Comparison of ENCODE assay signal across 22 mouse cellular contexts in genomic region chr14:9600271-9600670, GRCm38 (mm10).
"Had no signal": no experiment of that assay in that cellular context is flagged by ENCODE, and none has a peak within 500 bp of the region (broad histone marks: within the 10 kb centered on the region; RNA-seq: fewer than 3 reads in every experiment).

No protein-coding gene starts in this region.

- H3K4me2 ChIP-seq: limb, embryonic 13.5 days; liver, embryonic 12.5 days; liver, embryonic 15.5 days; lung, embryonic 15.5 days; midbrain, embryonic 11.5 days; neural tube, embryonic 12.5 days; neural tube, embryonic 15.5 days; stomach, embryonic 15.5 days had no signal

- ATAC-seq: liver, embryonic 12.5 days had no signal

- H3K9me3 ChIP-seq: limb, embryonic 10.5 days; limb, embryonic 13.5 days; liver, embryonic 12.5 days; liver, embryonic 15.5 days; lung, embryonic 15.5 days; neural tube, embryonic 12.5 days; neural tube, embryonic 15.5 days; stomach, embryonic 15.5 days had no signal

- H3K27me3 ChIP-seq: limb, embryonic 13.5 days; liver, embryonic 12.5 days; liver, embryonic 15.5 days; lung, embryonic 15.5 days; megakaryocyte, embryonic 14.5 days; neural tube, embryonic 12.5 days; neural tube, embryonic 15.5 days; stomach, embryonic 15.5 days had no signal

- H3K9ac ChIP-seq: limb, embryonic 13.5 days; liver, embryonic 12.5 days; liver, embryonic 15.5 days; lung, embryonic 15.5 days; neural tube, embryonic 12.5 days; neural tube, embryonic 15.5 days; stomach, embryonic 15.5 days had no signal

- H3K36me3 ChIP-seq: limb, embryonic 10.5 days; limb, embryonic 13.5 days; liver, embryonic 12.5 days; liver, embryonic 15.5 days; lung, embryonic 15.5 days; neural tube, embryonic 12.5 days; neural tube, embryonic 15.5 days; stomach, embryonic 15.5 days had no signal

- H3K4me1 ChIP-seq: limb, embryonic 13.5 days; liver, embryonic 12.5 days; liver, embryonic 15.5 days; lung, embryonic 15.5 days; neural tube, embryonic 15.5 days; stomach, embryonic 15.5 days had no signal

- H3K27ac ChIP-seq: limb, embryonic 10.5 days; limb, embryonic 13.5 days; liver, embryonic 12.5 days; liver, embryonic 15.5 days; lung, embryonic 15.5 days; neural tube, embryonic 12.5 days; neural tube, embryonic 15.5 days; stomach, embryonic 15.5 days had no signal

- DNase-seq: kidney, postnatal 14 days; kidney, postnatal 4 days; layer of hippocampus, adult 9-11 months; liver; lung, adult 18-20 months; lung, postnatal 10 days; lung, postnatal 36 days; midbrain, embryonic 14.5 days; right cerebral cortex, adult 18-20 months; right cerebral cortex, postnatal 14 days; right cerebral cortex, postnatal 4 days; thymus, postnatal 25 days had no signal

- H3K4me3 ChIP-seq: limb, embryonic 10.5 days; limb, embryonic 13.5 days; liver, embryonic 12.5 days; liver, embryonic 15.5 days; lung, embryonic 15.5 days; megakaryocyte, embryonic 14.5 days; neural tube, embryonic 12.5 days; neural tube, embryonic 15.5 days; stomach, embryonic 15.5 days had no signal
